Mouse (Mus musculus): ENCODE data around the gene Copg1. TPM values are rescaled to one million over a fixed set of nuclear protein-coding genes. Genes with fewer than 3 reads are reported as not detected.

Copg1 gene
- polyA plus RNA-seq, 1 experiment from 2014 or later, result 198 TPM

- Histone ChIP-seq H3K4me1 (no peaks in the 10 kb centered on the region), H3K4me2 (no peak overlapping the region), H3K9me3 (no peaks in the 10 kb centered on the region), H3K36me3 (replicated peaks) (no peaks in the 10 kb centered on the region), H3K27me3 (replicated peaks) (no peaks in the 10 kb centered on the region), H3K27ac (no peak overlapping the region), H3K4me3 (no peak overlapping the region), H3K9ac (no peak overlapping the region)
- 72% methylated on average over 3 of the region's 3 CpGs for WGBS
- ATAC-seq (replicated peaks), result no peak
These were observed 8.0 kb upstream of the Copg1 start for GRCm38 (mm10) chr6:87879628-87880027.

DNA sequence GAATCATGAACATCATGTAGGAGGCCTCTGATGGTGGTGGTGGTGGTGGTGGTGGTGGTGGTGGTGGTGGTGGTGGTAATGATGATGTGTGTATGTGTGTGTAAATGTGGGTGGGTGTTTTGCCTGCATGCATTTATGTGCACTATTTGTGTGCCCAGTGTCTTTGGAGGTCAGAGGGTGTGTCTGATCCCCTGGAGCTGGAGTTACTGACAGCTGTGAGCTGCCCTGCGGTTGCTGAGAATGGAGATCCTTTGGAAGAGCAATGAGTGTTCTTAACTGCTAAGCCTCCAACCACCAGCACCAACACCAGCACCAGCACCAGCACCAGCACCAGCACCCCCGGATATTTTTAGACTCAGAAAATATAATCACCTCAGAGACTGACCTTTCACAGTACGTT, 5.4 kb upstream of the Copg1 start:
- ATAC-seq (replicated peaks), result no peak
- H3K9me3 ChIP-seq, result no peaks in the 10 kb centered on the region
- H3K4me3 ChIP-seq, result no peak overlapping the region
- H3K4me2 ChIP-seq, result no peak overlapping the region
- no peak overlapping the region for H3K27ac ChIP-seq
- no peaks in the 10 kb centered on the region for H3K36me3 ChIP-seq (replicated peaks)
- H3K4me1 ChIP-seq, result 0 out of 2 replicates have a peak, but pooled peaks cover 1% of the 10 kb centered on the region
- no peak overlapping the region for H3K9ac ChIP-seq
- 83% methylated on average over 3 of the region's 3 CpGs for WGBS
- no peaks in the 10 kb centered on the region for H3K27me3 ChIP-seq (replicated peaks)

DNA sequence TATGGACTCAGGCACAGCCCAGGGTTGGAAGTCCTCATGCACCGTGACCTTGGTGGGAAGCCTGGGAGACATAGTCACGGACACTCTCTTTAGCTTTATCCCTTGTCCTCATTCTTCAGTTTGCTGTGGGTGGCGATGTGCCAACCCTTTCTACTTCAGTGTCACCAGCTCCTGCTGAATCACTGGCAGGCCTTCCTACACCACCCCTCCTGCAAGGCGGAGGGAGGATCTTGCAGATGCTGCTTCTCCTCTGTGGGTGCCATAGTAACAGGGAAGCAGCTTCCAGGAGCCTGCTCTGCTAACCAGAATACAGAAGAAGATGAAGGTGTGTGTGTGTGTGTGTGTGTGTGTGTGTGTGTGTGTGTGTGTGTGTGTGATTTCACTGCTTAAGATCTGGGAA, 4.8 kb upstream of the Copg1 start:
- 55% methylated on average over 4 of the region's 4 CpGs for WGBS
- H3K9ac ChIP-seq, result no peak overlapping the region; the same call in 1 of the 2 replicates
- 0 out of 2 replicates have a peak, but pooled peaks cover 3% of the 10 kb centered on the region for H3K4me1 ChIP-seq
- no peak overlapping the region for H3K4me2 ChIP-seq
- H3K36me3 ChIP-seq (replicated peaks), result no peaks in the 10 kb centered on the region
- no peak overlapping the region for H3K27ac ChIP-seq
- H3K4me3 ChIP-seq, result no peak overlapping the region
- ATAC-seq (replicated peaks), result peak; percentile 53; the same call in 1 of the 2 replicates
- H3K9me3 ChIP-seq, result no peaks in the 10 kb centered on the region
- no peaks in the 10 kb centered on the region for H3K27me3 ChIP-seq (replicated peaks)

DNA sequence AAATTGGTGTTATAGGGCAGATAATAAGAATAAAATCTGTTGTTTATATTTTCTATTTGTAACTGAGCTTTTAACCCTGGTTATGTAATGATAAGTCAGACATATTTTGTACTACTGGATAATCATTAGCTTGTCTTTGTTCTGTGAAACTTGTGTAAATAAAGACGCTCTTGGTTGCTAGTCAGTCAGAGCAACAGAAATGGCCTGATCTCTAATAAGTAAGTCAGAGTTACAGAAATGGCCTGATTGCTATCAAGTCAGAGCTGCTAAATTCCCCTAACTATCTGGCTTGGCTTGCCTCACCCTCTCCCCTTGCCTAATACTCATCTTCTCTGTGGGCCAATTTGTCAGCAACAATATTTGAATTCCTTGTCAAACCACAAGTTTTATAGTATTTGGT, 893 bp upstream of the Copg1 start:
- Histone ChIP-seq H3K27me3 (replicated peaks) (no peaks in the 10 kb centered on the region), H3K4me1 (peaks cover 14% of the 10 kb centered on the region), H3K4me2 (no peak overlapping the region), H3K4me3 (no peak overlapping the region), H3K9ac (no peak overlapping the region), H3K27ac (no peak overlapping the region), H3K9me3 (no peaks in the 10 kb centered on the region), H3K36me3 (replicated peaks) (peaks cover 18% of the 10 kb centered on the region)
- 82% methylated on average over 1 of the region's 1 CpGs for WGBS
- ATAC-seq (replicated peaks), result no peak

DNA sequence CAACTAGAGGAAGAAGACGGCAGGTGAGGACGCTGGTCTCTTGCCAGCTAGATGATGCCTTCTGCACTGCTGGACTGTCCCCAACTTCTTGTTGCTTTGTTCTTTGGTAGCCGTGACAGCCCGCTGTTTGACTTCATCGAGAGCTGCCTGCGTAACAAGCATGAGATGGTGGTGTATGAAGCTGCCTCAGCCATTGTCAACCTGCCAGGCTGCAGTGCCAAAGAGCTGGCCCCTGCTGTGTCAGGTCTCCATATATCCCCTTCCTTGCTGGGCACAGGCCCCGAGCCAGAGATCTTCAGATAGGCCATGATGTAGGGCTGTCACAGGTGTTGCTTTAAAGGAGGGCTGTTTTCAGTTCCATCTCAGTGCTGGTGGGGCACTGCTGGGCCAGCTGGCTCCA, 6.3 kb downstream of the Copg1 start:
- no peak for ATAC-seq (replicated peaks)
- Histone ChIP-seq H3K4me1 (peaks cover 2% of the 10 kb centered on the region; the same call in 1 of the 2 replicates), H3K9ac (no peak overlapping the region), H3K36me3 (replicated peaks) (peaks cover 66% of the 10 kb centered on the region), H3K4me3 (no peak overlapping the region), H3K27ac (no peak overlapping the region), H3K9me3 (no peaks in the 10 kb centered on the region), H3K4me2 (no peak overlapping the region), H3K27me3 (replicated peaks) (no peaks in the 10 kb centered on the region)
- 87% methylated on average over 7 of the region's 7 CpGs for WGBS

- Histone ChIP-seq H3K4me1 (no peaks in the 10 kb centered on the region), H3K4me2 (no peak overlapping the region), H3K9ac (no peak overlapping the region), H3K9me3 (no peaks in the 10 kb centered on the region), H3K27ac (no peak overlapping the region), H3K27me3 (replicated peaks) (no peaks in the 10 kb centered on the region), H3K36me3 (replicated peaks) (peaks cover 77% of the 10 kb centered on the region), H3K4me3 (no peak overlapping the region)
- 96% methylated on average over 10 of the region's 10 CpGs for WGBS
- ATAC-seq (replicated peaks), result no peak
These were observed 10.4 kb downstream of the Copg1 start for GRCm38 (mm10) chr6:87898028-87898427.

- Histone ChIP-seq H3K4me1 (no peaks in the 10 kb centered on the region), H3K36me3 (replicated peaks) (peaks cover 81% of the 10 kb centered on the region), H3K9me3 (no peaks in the 10 kb centered on the region), H3K27me3 (replicated peaks) (no peaks in the 10 kb centered on the region), H3K4me2 (no peak overlapping the region), H3K27ac (no peak overlapping the region), H3K4me3 (no peak overlapping the region), H3K9ac (no peak overlapping the region)
- 57% methylated on average over 5 of the region's 5 CpGs for WGBS
- no peak for ATAC-seq (replicated peaks)
These were observed 19.0 kb downstream of the Copg1 start for GRCm38 (mm10) chr6:87906632-87907031.

DNA sequence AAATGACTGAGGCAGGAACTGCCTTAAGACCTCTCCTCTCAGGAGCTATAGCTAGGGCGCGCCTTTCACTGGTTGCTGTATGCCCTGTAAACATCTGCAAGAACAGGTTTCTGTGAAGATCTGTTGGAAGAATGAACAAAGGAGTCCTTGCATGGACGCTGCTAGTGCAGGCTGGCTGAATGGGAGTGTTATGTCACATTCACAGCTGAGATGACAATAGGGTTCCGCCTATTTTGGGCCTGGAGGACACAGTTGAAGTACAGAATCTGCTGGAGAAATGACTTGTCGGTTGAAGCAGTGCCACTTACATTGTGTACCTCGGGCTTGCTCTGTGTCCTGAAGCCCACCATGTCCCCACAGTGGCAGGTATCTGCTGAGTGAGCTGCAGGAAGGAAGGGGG, 21.6 kb downstream of the Copg1 start:
- WGBS, result 85% methylated on average over 6 of the region's 6 CpGs
- peaks cover 5% of the 10 kb centered on the region for H3K4me1 ChIP-seq
- no peak overlapping the region for H3K4me2 ChIP-seq
- H3K9me3 ChIP-seq, result no peaks in the 10 kb centered on the region
- H3K9ac ChIP-seq, result no peak overlapping the region
- ATAC-seq (replicated peaks), result no peak
- no peaks in the 10 kb centered on the region for H3K27me3 ChIP-seq (replicated peaks)
- peaks cover 66% of the 10 kb centered on the region for H3K36me3 ChIP-seq (replicated peaks)
- H3K4me3 ChIP-seq, result no peak overlapping the region
- H3K27ac ChIP-seq, result no peak overlapping the region

DNA sequence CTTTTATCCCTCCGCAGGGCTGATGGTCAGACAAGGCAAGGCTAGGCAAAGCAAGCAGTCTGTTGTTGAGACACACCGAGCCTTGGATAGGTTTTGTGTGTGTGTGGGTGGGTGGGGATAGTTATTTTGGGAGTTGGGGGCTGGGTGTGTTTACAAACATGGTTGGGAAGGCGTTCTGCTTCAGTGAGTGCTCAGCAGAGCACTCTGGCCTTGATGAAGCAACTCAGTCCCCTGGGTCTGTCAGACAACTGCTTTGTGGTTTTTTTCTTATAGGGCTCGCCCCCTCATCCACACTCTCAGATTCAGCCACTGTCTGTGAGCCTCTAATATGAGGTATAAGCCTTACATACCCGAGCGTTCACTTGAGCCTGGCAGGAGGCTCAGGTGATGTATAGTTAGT, 23.9 kb downstream of the Copg1 start:
- no peaks in the 10 kb centered on the region for H3K27me3 ChIP-seq (replicated peaks)
- ATAC-seq (replicated peaks), result no peak
- no peaks in the 10 kb centered on the region for H3K9me3 ChIP-seq
- peaks cover 48% of the 10 kb centered on the region for H3K36me3 ChIP-seq (replicated peaks)
- no peak overlapping the region for H3K27ac ChIP-seq
- H3K4me3 ChIP-seq, result no peak overlapping the region
- no peak overlapping the region for H3K4me2 ChIP-seq
- peaks cover 16% of the 10 kb centered on the region for H3K4me1 ChIP-seq
- no peak overlapping the region for H3K9ac ChIP-seq
- 85% methylated on average over 6 of the region's 6 CpGs for WGBS

- under 1% methylated on average over 58 of the region's 62 CpGs for WGBS
- Histone ChIP-seq H3K9me3 (no peaks in the 10 kb centered on the region), H3K4me1 (peaks cover 16% of the 10 kb centered on the region), H3K9ac (peak within 1 kb of the TSS; percentile 70), H3K4me3 (peak within 1 kb of the TSS; percentile 51), H3K4me2 (peak within 1 kb of the TSS; percentile 83), H3K36me3 (replicated peaks) (peaks cover 43% of the 10 kb centered on the region), H3K27me3 (replicated peaks) (no peaks in the 10 kb centered on the region), H3K27ac (peak within 1 kb of the TSS; percentile 83)
- ATAC-seq (replicated peaks), result peak; percentile 94
These were observed 26.2 kb downstream of the Copg1 start, which contains the start of gene Hmces for GRCm38 (mm10) chr6:87913661-87914325. Gene Hmces, plus strand, starts transcription at chr6:87913935.

DNA sequence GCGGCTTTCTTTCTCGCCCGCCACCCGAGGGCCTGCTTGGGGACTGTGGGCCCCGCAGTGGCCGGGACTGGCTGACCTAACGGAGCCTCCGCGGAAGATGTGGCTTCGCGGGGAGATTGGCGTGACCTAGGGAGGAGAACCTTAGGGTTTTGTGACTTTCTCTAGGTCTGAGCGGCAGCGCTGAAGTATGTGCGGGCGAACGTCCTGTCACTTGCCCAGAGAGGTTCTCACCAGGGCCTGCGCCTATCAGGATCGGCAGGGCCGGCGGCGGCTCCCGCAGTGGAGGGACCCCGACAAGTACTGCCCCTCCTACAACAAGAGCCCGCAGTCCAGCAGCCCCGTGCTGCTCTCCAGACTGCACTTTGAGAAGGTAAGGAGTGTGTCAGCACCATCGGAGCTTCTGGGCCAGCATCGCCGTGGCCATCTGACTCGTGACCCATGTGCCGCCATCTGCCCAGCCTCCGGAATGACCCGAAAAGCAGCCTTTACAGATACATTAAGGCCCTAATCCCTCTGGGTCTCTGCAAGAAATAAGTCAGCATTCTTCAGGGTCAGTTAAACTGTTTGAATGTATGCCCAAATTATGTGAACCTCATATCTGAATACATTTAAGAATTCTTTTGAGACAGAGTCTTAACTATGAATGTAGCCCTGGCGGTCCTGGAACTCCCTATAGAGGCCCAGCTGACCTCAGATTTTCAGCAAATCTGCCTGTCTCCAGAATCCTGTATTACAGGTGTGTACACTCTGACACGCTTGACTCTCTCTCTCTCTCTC, 26.9 kb downstream of the Copg1 start:
- Histone ChIP-seq H3K27ac (peak overlapping the region; percentile 83), H3K36me3 (replicated peaks) (peaks cover 38% of the 10 kb centered on the region), H3K9ac (peak overlapping the region; percentile 70), H3K4me1 (peaks cover 16% of the 10 kb centered on the region), H3K4me3 (peak overlapping the region; percentile 51), H3K9me3 (no peaks in the 10 kb centered on the region), H3K27me3 (replicated peaks) (no peaks in the 10 kb centered on the region), H3K4me2 (peak overlapping the region; percentile 83)
- peak; percentile 81 for ATAC-seq (replicated peaks)
- WGBS, result 3% methylated on average over 35 of the region's 35 CpGs

DNA sequence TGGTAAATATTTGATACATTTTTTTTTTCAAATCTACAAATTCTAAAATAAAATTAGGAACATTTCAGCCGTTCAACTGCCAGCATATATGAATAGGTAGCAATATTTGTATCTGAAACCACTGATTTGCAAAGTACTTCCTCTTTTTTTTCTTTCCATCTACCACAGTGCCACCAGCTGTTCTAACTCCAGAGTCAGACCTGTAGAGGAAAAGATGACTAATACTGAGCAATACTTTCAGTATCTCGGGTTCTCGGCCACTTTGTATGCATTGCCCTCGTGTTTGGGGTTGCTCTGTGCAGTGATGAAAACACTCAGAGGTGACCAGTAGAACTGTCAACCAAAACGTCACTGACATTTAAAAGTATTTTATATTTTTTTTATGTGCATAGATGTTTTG, 28.3 kb downstream of the Copg1 start:
- Histone ChIP-seq H3K4me2 (no peak overlapping the region), H3K9me3 (no peaks in the 10 kb centered on the region), H3K4me1 (peaks cover 16% of the 10 kb centered on the region), H3K27ac (no peak overlapping the region), H3K9ac (no peak overlapping the region), H3K36me3 (replicated peaks) (peaks cover 26% of the 10 kb centered on the region), H3K4me3 (no peak overlapping the region), H3K27me3 (replicated peaks) (no peaks in the 10 kb centered on the region)
- 90% methylated on average over 5 of the region's 5 CpGs for WGBS
- ATAC-seq (replicated peaks), result no peak
